Mouse (Mus musculus): ENCODE measurements around the gene Car15.

DNA sequence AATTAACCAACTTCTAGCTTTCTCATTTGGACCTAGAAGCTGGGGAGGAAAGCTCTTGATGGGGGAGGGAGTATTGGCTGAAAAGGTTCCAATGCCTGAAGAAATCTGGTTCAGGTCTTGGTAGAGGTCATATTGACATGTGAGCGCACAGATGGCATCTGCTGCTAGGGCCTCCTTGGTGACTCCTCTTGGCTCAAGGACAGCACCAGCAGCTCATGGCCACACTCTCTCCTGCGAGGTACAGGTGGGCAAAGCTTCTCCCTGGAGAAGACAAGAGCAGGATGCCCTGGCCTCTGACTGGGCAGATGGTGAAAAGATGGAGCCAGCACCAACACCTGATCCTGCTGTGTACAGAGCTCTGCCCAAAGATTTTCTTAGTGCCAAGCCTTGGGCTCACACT lies 11.7 kb downstream of the Car15 start:
- TF ChIP-seq CTCF (IDR thresholded peaks at IDR 0.05; ENCODE audit: low read depth) (no peak), EP300 (IDR thresholded peaks at IDR 0.05; ENCODE audit: low read depth) (no peak)
